ENCODE assay signal across 13 mouse cellular contexts in genomic region chr14:8342509-8343106, GRCm38 (mm10). TPM values are rescaled to one million over a fixed set of nuclear protein-coding genes. Genes with fewer than 3 reads are reported as not detected.
DNase-seq lines count a peak whose midpoint lies in the region; ATAC-seq and TF ChIP-seq lines count a peak whose summit lies in the region.
"Had no signal": no experiment of that assay in that cellular context is flagged by ENCODE, and none has a peak within 500 bp of the region (broad histone marks: within the 10 kb centered on the region; RNA-seq: fewer than 3 reads in every experiment).

No protein-coding gene starts in this region.

- H3K9me3 ChIP-seq in forebrain, postnatal 0 days (ENCODE audit: low read length), result no peaks in the 10 kb centered on the region
- H3K9me3 ChIP-seq in forebrain, embryonic 14.5 days (replicated peaks; ENCODE audit: control insufficient read depth, low read length), result no peaks in the 10 kb centered on the region
- H3K9me3 ChIP-seq in midbrain, postnatal 0 days (ENCODE audit: low read length), result no peaks in the 10 kb centered on the region
- H3K9me3 ChIP-seq in midbrain, embryonic 10.5 days (replicated peaks), result no peaks in the 10 kb centered on the region
- no peaks in the 10 kb centered on the region for H3K9me3 ChIP-seq in liver, postnatal 0 days (ENCODE audit: low read length)
- no peaks in the 10 kb centered on the region for H3K9me3 ChIP-seq in hindbrain, embryonic 13.5 days
- H3K9me3 ChIP-seq: midbrain, embryonic 12.5 days had no signal

- TF ChIP-seq EP300 in liver, postnatal 0 days (IDR thresholded peaks at IDR 0.05; ENCODE audit: low read depth), result no peak

- WGBS in forebrain, postnatal 0 days, result 56% methylated on average over 5 of the region's 5 CpGs
- 74% methylated on average over 4 of the region's 5 CpGs for WGBS in forebrain, embryonic 14.5 days
- 63% methylated on average over 5 of the region's 5 CpGs for WGBS in midbrain, postnatal 0 days
- WGBS in midbrain, embryonic 10.5 days, result 81% methylated on average over 4 of the region's 5 CpGs
- WGBS in liver, postnatal 0 days (ENCODE audit: insufficient replicate concordance), result 73% methylated on average over 5 of the region's 5 CpGs
- WGBS in hindbrain, embryonic 13.5 days, result 75% methylated on average over 5 of the region's 5 CpGs

- ATAC-seq in forebrain, postnatal 0 days, result peak; percentile 50
- no peak for ATAC-seq in forebrain, embryonic 14.5 days
- peak; percentile 45 for ATAC-seq in midbrain, postnatal 0 days (ENCODE audit: low FRiP score)
- ATAC-seq in liver, postnatal 0 days, result no peak
- no peak for ATAC-seq in hindbrain, embryonic 13.5 days (ENCODE audit: low FRiP score)

- no peaks in the 10 kb centered on the region for H3K27me3 ChIP-seq in forebrain, postnatal 0 days (ENCODE audit: insufficient read depth, low read length)
- H3K27me3 ChIP-seq in forebrain, embryonic 14.5 days (replicated peaks; ENCODE audit: control insufficient read depth, insufficient read depth, low read length), result no peaks in the 10 kb centered on the region
- H3K27me3 ChIP-seq in midbrain, postnatal 0 days (ENCODE audit: insufficient read depth, low read length), result no peaks in the 10 kb centered on the region
- H3K27me3 ChIP-seq in midbrain, embryonic 10.5 days (ENCODE audit: low read depth, poor library complexity, severe bottlenecking), result no peaks in the 10 kb centered on the region
- no peaks in the 10 kb centered on the region for H3K27me3 ChIP-seq in liver, postnatal 0 days (ENCODE audit: insufficient read depth, low read length)
- 0 out of 2 replicates have a peak, but pooled peaks cover 3% of the 10 kb centered on the region for H3K27me3 ChIP-seq in hindbrain, embryonic 13.5 days

- TF ChIP-seq CTCF in forebrain, postnatal 0 days (IDR thresholded peaks at IDR 0.05; ENCODE audit: low read depth), result no peak
- peak; percentile 14; the same call in 1 of the 2 replicates for TF ChIP-seq CTCF in midbrain, postnatal 0 days (IDR thresholded peaks at IDR 0.05)
- no peak for TF ChIP-seq CTCF in liver, postnatal 0 days (IDR thresholded peaks at IDR 0.05; ENCODE audit: low read depth)

- no peak overlapping the region for H3K4me2 ChIP-seq in forebrain, postnatal 0 days (ENCODE audit: low read depth)
- no peak overlapping the region for H3K4me2 ChIP-seq in forebrain, embryonic 14.5 days (ENCODE audit: low read length)
- H3K4me2 ChIP-seq in midbrain, postnatal 0 days (ENCODE audit: low read depth, low read length, poor library complexity, severe bottlenecking), result no peak overlapping the region
- H3K4me2 ChIP-seq in liver, postnatal 0 days (ENCODE audit: low read depth, low read length), result no peak overlapping the region
- no peak overlapping the region for H3K4me2 ChIP-seq in hindbrain, embryonic 13.5 days
- H3K4me2 ChIP-seq: midbrain, embryonic 12.5 days had no signal

- H3K4me1 ChIP-seq in forebrain, postnatal 0 days (ENCODE audit: insufficient read depth), result no peaks in the 10 kb centered on the region
- no peaks in the 10 kb centered on the region for H3K4me1 ChIP-seq in forebrain, embryonic 14.5 days (ENCODE audit: control insufficient read depth, insufficient read depth, low read length)
- no peaks in the 10 kb centered on the region for H3K4me1 ChIP-seq in midbrain, postnatal 0 days (ENCODE audit: insufficient read depth, low read length)
- no peaks in the 10 kb centered on the region for H3K4me1 ChIP-seq in midbrain, embryonic 10.5 days
- no peaks in the 10 kb centered on the region for H3K4me1 ChIP-seq in liver, postnatal 0 days (ENCODE audit: insufficient read depth)
- H3K4me1 ChIP-seq in hindbrain, embryonic 13.5 days (replicated peaks), result no peaks in the 10 kb centered on the region
- H3K4me1 ChIP-seq: midbrain, embryonic 12.5 days had no signal

- no peak for DNase-seq in forebrain, postnatal 0 days
- DNase-seq in forebrain, embryonic 14.5 days (ENCODE audit: low spot score), result no peak
- DNase-seq in midbrain, postnatal 0 days (ENCODE audit: low spot score), result peak; percentile 57
- no peak for DNase-seq in midbrain, embryonic 10.5 days (ENCODE audit: low spot score)
- peak; percentile 80 for DNase-seq in kidney, adult 9 months
- DNase-seq in skeletal muscle tissue, adult 2 months (ENCODE audit: low read depth, low spot score), result peak; percentile 36
- DNase-seq in liver, postnatal 0 days, result no peak
- DNase-seq: embryo, embryonic 11 days; liver had no signal

- H3K9ac ChIP-seq in forebrain, postnatal 0 days, result no peak overlapping the region
- H3K9ac ChIP-seq in forebrain, embryonic 14.5 days (ENCODE audit: low read length), result no peak overlapping the region
- H3K9ac ChIP-seq in midbrain, postnatal 0 days (replicated peaks; ENCODE audit: low read length, poor library complexity, severe bottlenecking), result no peak overlapping the region
- H3K9ac ChIP-seq in liver, postnatal 0 days (replicated peaks), result no peak overlapping the region
- no peak overlapping the region for H3K9ac ChIP-seq in hindbrain, embryonic 13.5 days
- H3K9ac ChIP-seq: midbrain, embryonic 12.5 days had no signal

- no peaks in the 10 kb centered on the region for H3K36me3 ChIP-seq in forebrain, postnatal 0 days (ENCODE audit: insufficient read depth)
- H3K36me3 ChIP-seq in forebrain, embryonic 14.5 days (ENCODE audit: control insufficient read depth, insufficient read depth, low read length), result no peaks in the 10 kb centered on the region
- H3K36me3 ChIP-seq in midbrain, postnatal 0 days (ENCODE audit: insufficient read depth, low read length), result no peaks in the 10 kb centered on the region
- no peaks in the 10 kb centered on the region for H3K36me3 ChIP-seq in midbrain, embryonic 10.5 days
- no peaks in the 10 kb centered on the region for H3K36me3 ChIP-seq in liver, postnatal 0 days (replicated peaks; ENCODE audit: insufficient read depth, low read length)
- H3K36me3 ChIP-seq in hindbrain, embryonic 13.5 days, result no peaks in the 10 kb centered on the region
- H3K36me3 ChIP-seq: midbrain, embryonic 12.5 days had no signal

- no peak overlapping the region for H3K4me3 ChIP-seq in forebrain, postnatal 0 days (ENCODE audit: low read depth, low read length)
- H3K4me3 ChIP-seq in forebrain, embryonic 14.5 days (ENCODE audit: low read depth, low read length), result no peak overlapping the region
- H3K4me3 ChIP-seq in midbrain, postnatal 0 days (ENCODE audit: low read depth, low read length), result no peak overlapping the region
- H3K4me3 ChIP-seq in midbrain, embryonic 10.5 days, result no peak overlapping the region
- H3K4me3 ChIP-seq in liver, postnatal 0 days (ENCODE audit: low read depth, low read length), result no peak overlapping the region
- no peak overlapping the region for H3K4me3 ChIP-seq in hindbrain, embryonic 13.5 days
- H3K4me3 ChIP-seq: midbrain, embryonic 12.5 days had no signal

- H3K27ac ChIP-seq in forebrain, postnatal 0 days (ENCODE audit: low read depth, low read length), result no peak overlapping the region
- H3K27ac ChIP-seq in forebrain, embryonic 14.5 days (ENCODE audit: low read depth, low read length), result no peak overlapping the region
- H3K27ac ChIP-seq in midbrain, postnatal 0 days (ENCODE audit: low read depth, low read length), result no peak overlapping the region
- no peak overlapping the region for H3K27ac ChIP-seq in midbrain, embryonic 10.5 days (replicated peaks)
- no peak overlapping the region for H3K27ac ChIP-seq in liver, postnatal 0 days (ENCODE audit: low read depth)
- H3K27ac ChIP-seq in hindbrain, embryonic 13.5 days, result no peak overlapping the region
- H3K27ac ChIP-seq: midbrain, embryonic 12.5 days had no signal

RNA-seq across cellular contexts. Expression of gene Fam107a, which starts 24.8 kb away (rescaled TPM):
- total RNA-seq in forebrain, postnatal 0 days (2014; rRNA removed), result 15.5 and 23.5 TPM in 2 replicates
- polyA plus RNA-seq in forebrain, postnatal 0 days (2015; fragmentation: Nextera tagmentation; extraction: Ambion mirVana), result 2.0 and 2.8 TPM in 2 replicates
- polyA plus RNA-seq in forebrain, embryonic 14.5 days (2014; fragmentation: Nextera tagmentation; extraction: Ambion mirVana), result 0.14 and 0.15 TPM in 2 replicates
- total RNA-seq in midbrain, postnatal 0 days (2014; rRNA removed), result 6.0 and 14.6 TPM in 2 replicates
- 0.93 and 1.4 TPM in 2 replicates for polyA plus RNA-seq in midbrain, postnatal 0 days (2015; fragmentation: Nextera tagmentation; extraction: Ambion mirVana)
- polyA plus RNA-seq in midbrain, embryonic 10.5 days (2016; fragmentation: Nextera tagmentation; extraction: Ambion mirVana), result 0.14 and 0.34 TPM in 2 replicates
- polyA plus RNA-seq in liver, postnatal 0 days (2015; fragmentation: Nextera tagmentation; extraction: Ambion mirVana), result not detected in 2 replicates
- 0.17 and 0.34 TPM in 2 replicates for polyA plus RNA-seq in hindbrain, embryonic 13.5 days (2015; fragmentation: Nextera tagmentation; extraction: Ambion mirVana)

RNA-seq across cellular contexts. Expression of gene Oit1, which starts 35.9 kb away (rescaled TPM):
- 0.23 TPM in 1 of 2 replicates, not detected in the other for total RNA-seq in forebrain, postnatal 0 days (2014; rRNA removed)
- polyA plus RNA-seq in forebrain, postnatal 0 days (2015; fragmentation: Nextera tagmentation; extraction: Ambion mirVana), result 0.12 and 0.15 TPM in 2 replicates
- not detected in 2 replicates for polyA plus RNA-seq in forebrain, embryonic 14.5 days (2014; fragmentation: Nextera tagmentation; extraction: Ambion mirVana)
- total RNA-seq in midbrain, postnatal 0 days (2014; rRNA removed), result not detected in 2 replicates
- 0.13 TPM in 1 of 2 replicates, not detected in the other for polyA plus RNA-seq in midbrain, postnatal 0 days (2015; fragmentation: Nextera tagmentation; extraction: Ambion mirVana)
- polyA plus RNA-seq in midbrain, embryonic 10.5 days (2016; fragmentation: Nextera tagmentation; extraction: Ambion mirVana), result 0.09 TPM in 1 of 2 replicates, not detected in the other
- not detected in 2 replicates for polyA plus RNA-seq in liver, postnatal 0 days (2015; fragmentation: Nextera tagmentation; extraction: Ambion mirVana)
- 0.13 TPM in 1 of 2 replicates, not detected in the other for polyA plus RNA-seq in hindbrain, embryonic 13.5 days (2015; fragmentation: Nextera tagmentation; extraction: Ambion mirVana)
- total RNA-seq: layer of hippocampus, postnatal 25 days had no signal
- polyA plus RNA-seq: forebrain, embryonic 11.5 days; midbrain, embryonic 12.5 days had no signal

Comparison
In these comparisons a context has a peak if more than half of its experiments do, and no peak if none do; other contexts are left out.
1. ATAC-seq: peak in forebrain, postnatal 0 days (single experiment) and midbrain, postnatal 0 days (single experiment); none in forebrain, embryonic 14.5 days (single experiment), liver, postnatal 0 days (single experiment) and hindbrain, embryonic 13.5 days (single experiment).
2. DNase-seq: peak in midbrain, postnatal 0 days (single experiment), kidney, adult 9 months (single experiment) and skeletal muscle tissue, adult 2 months (single experiment); none in forebrain, postnatal 0 days (single experiment), forebrain, embryonic 14.5 days (single experiment), midbrain, embryonic 10.5 days (single experiment) and liver, postnatal 0 days (single experiment).